Mouse (Mus musculus) limb, embryonic 14.5 days (tissue): ENCODE measurements around the gene Rnf130. TPM values are rescaled to one million over a fixed set of nuclear protein-coding genes. Genes with fewer than 3 reads are reported as not detected.

Experiments
- ATAC-seq: fragments of 200-750 bp; cut with Nextera tagmentation; 2 replicates; pipeline ENCODE4 v1.8.0; 2017; ENCODE audit warnings: low read depth, moderate number of reproducible peaks, moderate TSS enrichment; ENCODE audit not compliant: low FRiP score
- DNase-seq: peaks from one replicate; pipeline ENCODE4 v3.0.0-alpha.2; 2015; ENCODE audit warnings: low spot score
- H3K27ac ChIP-seq: fragments of 300-500 bp; sonication (generic); replicated peaks from 2 replicates; pipeline ENCODE4 v1.5.1; 2014; ENCODE audit warnings: low read depth, mild to moderate bottlenecking, low read length, moderate library complexity, mixed read lengths
- H3K27me3 ChIP-seq: fragments of 300-500 bp; sonication (generic); 2 replicates; pipeline ENCODE4 v1.6.1; 2014; ENCODE audit warnings: low read length, mixed read lengths; ENCODE audit not compliant: control insufficient read depth, insufficient read depth
- H3K36me3 ChIP-seq: fragments of 300-500 bp; sonication (generic); 2 replicates; pipeline ENCODE4 v1.6.1; 2014; ENCODE audit warnings: mild to moderate bottlenecking, low read length, moderate library complexity, mixed read lengths; ENCODE audit not compliant: control insufficient read depth, insufficient read depth
- H3K4me1 ChIP-seq: fragments of 300-500 bp; sonication (generic); 2 replicates; pipeline ENCODE4 v1.6.1; 2014; ENCODE audit warnings: antibody characterized with exemption, low read length, mixed read lengths; ENCODE audit not compliant: control insufficient read depth, insufficient read depth
- H3K4me2 ChIP-seq: fragments of 300-500 bp; sonication (generic); replicated peaks from 2 replicates; pipeline ENCODE4 v1.6.1; 2014; ENCODE audit warnings: low read depth, mild to moderate bottlenecking, low read length, moderate library complexity; ENCODE audit not compliant: severe bottlenecking
- H3K4me3 ChIP-seq: fragments of 300-500 bp; sonication (generic); replicated peaks from 2 replicates; pipeline ENCODE4 v1.5.1; 2014; ENCODE audit warnings: low read length
- H3K9ac ChIP-seq: fragments of 300-500 bp; sonication (generic); 2 replicates; pipeline ENCODE4 v1.6.1; 2014; ENCODE audit warnings: mild to moderate bottlenecking, low read depth, low read length, moderate library complexity; ENCODE audit not compliant: severe bottlenecking
- H3K9me3 ChIP-seq: fragments of 300-500 bp; sonication (generic); 2 replicates; pipeline ENCODE4 v1.6.1; 2016; ENCODE audit warnings: low read length; ENCODE audit not compliant: control insufficient read depth
- POLR2A ChIP-seq: fragments of 200-500 bp; IDR thresholded peaks from 2 replicates; pipeline ENCODE4 v1.8.0; 2012; ENCODE audit warnings: inconsistent platforms, mild to moderate bottlenecking, moderate library complexity, borderline replicate concordance; ENCODE audit not compliant: insufficient read depth, insufficient read length; ENCODE audit errors: extremely low read depth
- WGBS: fragments of 180-500 bp; shearing (Covaris S2); extraction: QIAGEN DNeasy Blood & Tissue Kit; methylation state at CpG from one replicate; pipeline ENCODE4 v1.1.7; 2014; 5-methylcytosine and 5-hydroxymethylcytosine counted together
- polyA plus RNA-seq, 2 experiments: library from polyadenylated mRNA; depleted of rRNA in 1 of 2; stranded (reverse) in 1 of 2; unstranded in 1 of 2; fragments of >200 nt; fragmentation: Nextera tagmentation in 1 of 2; extraction: Ambion mirVana in 1 of 2; gene quantifications; 2 replicates each; pipeline versions ENCODE4 v1.2.1 to v1.2.3; 2012 to 2014

Gene Rnf130
- polyA plus RNA-seq, 2 experiments: 56.7 to 90.3 TPM

GRCm38 (mm10) chr11:49982094-49982493 lies 43.1 kb upstream of the Rnf130 start:
- H3K4me3 ChIP-seq: no peak overlapping the region
- no peak overlapping the region for H3K4me2 ChIP-seq
- no peaks in the 10 kb centered on the region for H3K4me1 ChIP-seq
- no peaks in the 10 kb centered on the region for H3K9me3 ChIP-seq
- DNase-seq (no peak), ATAC-seq (no peak)
- no peak overlapping the region for H3K27ac ChIP-seq
- H3K36me3 ChIP-seq: no peaks in the 10 kb centered on the region
- 76% methylated on average over 4 of the region's 4 CpGs for WGBS
- H3K27me3 ChIP-seq: no peaks in the 10 kb centered on the region
- H3K9ac ChIP-seq: no peak overlapping the region
- TF ChIP-seq POLR2A: no peak

- no peaks in the 10 kb centered on the region for H3K27me3 ChIP-seq
- no peaks in the 10 kb centered on the region for H3K4me1 ChIP-seq
- DNase-seq (no peak), ATAC-seq (no peak)
- H3K9ac ChIP-seq: no peak overlapping the region
- H3K9me3 ChIP-seq: no peaks in the 10 kb centered on the region
- WGBS: 50% methylated on average over 4 of the region's 4 CpGs
- no peak overlapping the region for H3K4me3 ChIP-seq
- H3K36me3 ChIP-seq: no peaks in the 10 kb centered on the region
- no peak overlapping the region for H3K27ac ChIP-seq
- H3K4me2 ChIP-seq: no peak overlapping the region
- TF ChIP-seq POLR2A: no peak
These were observed 42.3 kb upstream of the Rnf130 start for GRCm38 (mm10) chr11:49982881-49983280.

- 71% methylated on average over 4 of the region's 4 CpGs for WGBS
- no peak for ATAC-seq
These were observed 41.1 kb upstream of the Rnf130 start for GRCm38 (mm10) chr11:49983875-49984552.

GRCm38 (mm10) chr11:49985009-49985408 lies 40.1 kb upstream of the Rnf130 start:
- DNase-seq (no peak), ATAC-seq (no peak)
- no peaks in the 10 kb centered on the region for H3K4me1 ChIP-seq
- H3K4me2 ChIP-seq: no peak overlapping the region
- WGBS: 91% methylated on average over 4 of the region's 4 CpGs
- H3K9ac ChIP-seq: no peak overlapping the region
- no peaks in the 10 kb centered on the region for H3K9me3 ChIP-seq
- no peak for TF ChIP-seq POLR2A
- H3K27me3 ChIP-seq: no peaks in the 10 kb centered on the region
- no peaks in the 10 kb centered on the region for H3K36me3 ChIP-seq
- no peak overlapping the region for H3K27ac ChIP-seq
- H3K4me3 ChIP-seq: no peak overlapping the region

More at GRCm38 (mm10) chr11:49983875-49984552, 41.1 kb upstream of the Rnf130 start:
- Histone ChIP-seq H3K36me3 (no peaks in the 10 kb centered on the region), H3K4me2 (no peak overlapping the region), H3K27me3 (no peaks in the 10 kb centered on the region), H3K27ac (no peak overlapping the region), H3K9me3 (no peaks in the 10 kb centered on the region), H3K4me1 (no peaks in the 10 kb centered on the region), H3K9ac (no peak overlapping the region), H3K4me3 (no peak overlapping the region)
- no peak for TF ChIP-seq POLR2A
- no peak for DNase-seq

GRCm38 (mm10) chr11:49986277-49987036 lies 38.7 kb upstream of the Rnf130 start:
- Histone ChIP-seq H3K9me3 (no peaks in the 10 kb centered on the region), H3K27me3 (no peaks in the 10 kb centered on the region), H3K9ac (no peak overlapping the region), H3K4me1 (no peaks in the 10 kb centered on the region), H3K36me3 (no peaks in the 10 kb centered on the region), H3K27ac (no peak overlapping the region), H3K4me3 (no peak overlapping the region), H3K4me2 (no peak overlapping the region)
- WGBS: 23% methylated on average over 10 of the region's 10 CpGs
- DNase-seq (peak; percentile 58), ATAC-seq (peak; percentile 65; the same call in 1 of the 2 replicates)
- no peak for TF ChIP-seq POLR2A
